Mouse (Mus musculus): ENCODE measurements at regions not wholly inside any gene's neighbourhood (a gene's known extent, or its start where the extent isn't known, plus 50 kb on each side); places are given as distances from the start of the nearest gene placed in this dataset.

DNA sequence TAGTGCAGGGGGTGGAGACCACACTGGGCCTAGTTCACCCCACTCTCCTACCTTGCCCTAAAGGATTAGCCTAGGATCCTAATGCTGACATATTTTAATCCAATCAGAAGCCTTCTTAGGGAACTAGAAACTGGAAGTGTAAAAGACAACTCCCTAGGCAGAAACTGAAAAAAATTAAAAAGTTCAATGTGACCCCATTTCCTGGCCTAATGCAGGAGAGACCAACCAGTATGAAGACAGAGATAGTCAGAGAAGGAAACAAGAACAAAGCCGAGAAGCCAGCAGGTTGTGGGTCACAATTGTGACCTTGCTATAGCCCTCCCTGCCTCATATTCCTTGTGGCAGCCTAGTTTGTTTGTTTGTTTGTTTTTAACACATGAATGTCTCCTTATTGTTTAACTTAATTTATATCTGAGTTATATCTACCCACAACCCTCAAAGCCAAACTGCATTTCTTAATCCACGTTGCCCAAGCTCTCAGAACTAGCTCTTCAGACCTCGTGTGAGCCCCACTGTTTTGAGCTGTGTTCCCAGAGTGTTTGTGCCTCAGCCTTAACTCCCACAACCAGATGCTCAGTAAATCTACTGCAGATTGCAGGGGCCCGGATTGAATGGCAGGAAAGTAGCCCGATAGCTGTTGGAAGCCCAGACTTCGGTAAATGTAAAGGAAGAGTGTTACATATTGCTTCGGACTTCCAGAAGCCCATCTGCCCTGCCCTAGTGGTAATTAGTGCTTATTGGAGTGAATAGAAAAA is 139.0 kb upstream of the Tbl1xr1 start:
- Histone ChIP-seq H3K27ac (ENCODE audit: insufficient read depth, low read length) (0 out of 2 replicates have a peak overlapping the region, but pooled peaks have one; percentile 64), H3K27me3 (ENCODE audit: control insufficient read depth, insufficient read depth, low read length) (no peaks in the 10 kb centered on the region), H3K4me3 (ENCODE audit: extremely low read depth, insufficient read depth, insufficient read length) (no peak overlapping the region), H3K36me3 (ENCODE audit: control insufficient read depth, insufficient read depth, low read length) (no peaks in the 10 kb centered on the region), H3K4me1 (ENCODE audit: control insufficient read depth, insufficient read depth, insufficient read length) (peaks cover 38% of the 10 kb centered on the region; the same call in 1 of the 2 replicates)
- WGBS, result 65% methylated on average over 7 of the region's 7 CpGs
- TF ChIP-seq CTCF (IDR thresholded peaks at IDR 0.05; ENCODE audit: extremely low read depth, insufficient read depth, insufficient read length, insufficient replicate concordance) (no peak), POLR2A (IDR thresholded peaks at IDR 0.05; ENCODE audit: low read depth, low read length) (no peak)
- DNase-seq (ENCODE audit: low read depth in 1 of 2, low spot score in 2 of 2), result no peak

GRCm38 (mm10) chr3:21938071-21938848 is 138.2 kb upstream of the Tbl1xr1 start:
- no peaks in the 10 kb centered on the region for H3K27me3 ChIP-seq (ENCODE audit: control insufficient read depth, insufficient read depth, low read length)
- WGBS, result 89% methylated on average over 11 of the region's 11 CpGs
- no peak overlapping the region for H3K27ac ChIP-seq (ENCODE audit: insufficient read depth, low read length)
- no peaks in the 10 kb centered on the region for H3K36me3 ChIP-seq (ENCODE audit: control insufficient read depth, insufficient read depth, low read length)
- peaks cover 40% of the 10 kb centered on the region; the same call in 1 of the 2 replicates for H3K4me1 ChIP-seq (ENCODE audit: control insufficient read depth, insufficient read depth, insufficient read length)
- H3K4me3 ChIP-seq (ENCODE audit: extremely low read depth, insufficient read depth, insufficient read length), result no peak overlapping the region
- TF ChIP-seq CTCF (IDR thresholded peaks at IDR 0.05; ENCODE audit: extremely low read depth, insufficient read depth, insufficient read length, insufficient replicate concordance), result no peak
- no peak for TF ChIP-seq POLR2A (IDR thresholded peaks at IDR 0.05; ENCODE audit: low read depth, low read length)
- DNase-seq (ENCODE audit: low read depth in 1 of 2, low spot score in 2 of 2), result no peak

GRCm38 (mm10) chr3:21939738-21940137 is 136.7 kb upstream of the Tbl1xr1 start:
- no peak for TF ChIP-seq POLR2A (IDR thresholded peaks at IDR 0.05; ENCODE audit: low read depth, low read length)
- no peak for TF ChIP-seq CTCF (IDR thresholded peaks at IDR 0.05; ENCODE audit: extremely low read depth, insufficient read depth, insufficient read length, insufficient replicate concordance)
- Histone ChIP-seq H3K27ac (ENCODE audit: insufficient read depth, low read length) (no peak overlapping the region), H3K27me3 (ENCODE audit: control insufficient read depth, insufficient read depth, low read length) (no peaks in the 10 kb centered on the region), H3K36me3 (ENCODE audit: control insufficient read depth, insufficient read depth, low read length) (no peaks in the 10 kb centered on the region), H3K4me1 (ENCODE audit: control insufficient read depth, insufficient read depth, insufficient read length) (peaks cover 43% of the 10 kb centered on the region; the same call in 1 of the 2 replicates), H3K4me3 (ENCODE audit: extremely low read depth, insufficient read depth, insufficient read length) (no peak overlapping the region)
- WGBS, result 58% methylated on average over 6 of the region's 6 CpGs
- DNase-seq (ENCODE audit: low read depth in 1 of 2, low spot score in 2 of 2), result no peak

GRCm38 (mm10) chr3:21941596-21941995 is 134.9 kb upstream of the Tbl1xr1 start:
- TF ChIP-seq POLR2A (IDR thresholded peaks at IDR 0.05; ENCODE audit: low read depth, low read length), result no peak
- no peak for TF ChIP-seq CTCF (IDR thresholded peaks at IDR 0.05; ENCODE audit: extremely low read depth, insufficient read depth, insufficient read length, insufficient replicate concordance)
- peak overlapping the region; percentile 79 for H3K27ac ChIP-seq (ENCODE audit: insufficient read depth, low read length)
- no peak overlapping the region for H3K4me3 ChIP-seq (ENCODE audit: extremely low read depth, insufficient read depth, insufficient read length)
- no peaks in the 10 kb centered on the region for H3K36me3 ChIP-seq (ENCODE audit: control insufficient read depth, insufficient read depth, low read length)
- H3K4me1 ChIP-seq (ENCODE audit: control insufficient read depth, insufficient read depth, insufficient read length), result peaks cover 31% of the 10 kb centered on the region; the same call in 1 of the 2 replicates
- WGBS, result 19% methylated on average over 2 of the region's 2 CpGs
- no peaks in the 10 kb centered on the region for H3K27me3 ChIP-seq (ENCODE audit: control insufficient read depth, insufficient read depth, low read length)
- DNase-seq (ENCODE audit: low read depth in 1 of 2, low spot score in 2 of 2), result peak; percentile 60 to 63

GRCm38 (mm10) chr3:21942912-21943311 is 133.5 kb upstream of the Tbl1xr1 start:
- H3K27me3 ChIP-seq (ENCODE audit: control insufficient read depth, insufficient read depth, low read length), result no peaks in the 10 kb centered on the region
- peaks cover 22% of the 10 kb centered on the region; the same call in 1 of the 2 replicates for H3K4me1 ChIP-seq (ENCODE audit: control insufficient read depth, insufficient read depth, insufficient read length)
- no peak for DNase-seq (ENCODE audit: low read depth in 1 of 2, low spot score in 2 of 2)
- no peak for TF ChIP-seq CTCF (IDR thresholded peaks at IDR 0.05; ENCODE audit: extremely low read depth, insufficient read depth, insufficient read length, insufficient replicate concordance)
- no peak for TF ChIP-seq POLR2A (IDR thresholded peaks at IDR 0.05; ENCODE audit: low read depth, low read length)
- H3K27ac ChIP-seq (ENCODE audit: insufficient read depth, low read length), result peak overlapping the region; percentile 79
- 33% methylated on average over 1 of the region's 1 CpGs for WGBS
- H3K36me3 ChIP-seq (ENCODE audit: control insufficient read depth, insufficient read depth, low read length), result no peaks in the 10 kb centered on the region
- H3K4me3 ChIP-seq (ENCODE audit: extremely low read depth, insufficient read depth, insufficient read length), result no peak overlapping the region

GRCm38 (mm10) chr3:21945775-21946174 is 130.7 kb upstream of the Tbl1xr1 start:
- H3K4me1 ChIP-seq (ENCODE audit: control insufficient read depth, insufficient read depth, insufficient read length), result peaks cover 25% of the 10 kb centered on the region; the same call in 1 of the 2 replicates
- 90% methylated on average over 4 of the region's 4 CpGs for WGBS

More at GRCm38 (mm10) chr3:21945775-21946174, 130.7 kb upstream of the Tbl1xr1 start:
- no peak overlapping the region for H3K27ac ChIP-seq (ENCODE audit: insufficient read depth, low read length)
- H3K4me3 ChIP-seq (ENCODE audit: extremely low read depth, insufficient read depth, insufficient read length), result no peak overlapping the region
- H3K36me3 ChIP-seq (ENCODE audit: control insufficient read depth, insufficient read depth, low read length), result no peaks in the 10 kb centered on the region
- TF ChIP-seq POLR2A (IDR thresholded peaks at IDR 0.05; ENCODE audit: low read depth, low read length) (no peak), CTCF (IDR thresholded peaks at IDR 0.05; ENCODE audit: extremely low read depth, insufficient read depth, insufficient read length, insufficient replicate concordance) (no peak)
- H3K27me3 ChIP-seq (ENCODE audit: control insufficient read depth, insufficient read depth, low read length), result no peaks in the 10 kb centered on the region
- DNase-seq (ENCODE audit: low read depth in 1 of 2, low spot score in 2 of 2), result no peak

Measured in spleen, adult 2 months (tissue).